Mouse (Mus musculus): ENCODE measurements around the gene Tmc2. TPM values are rescaled to one million over a fixed set of nuclear protein-coding genes. Genes with fewer than 3 reads are reported as not detected.
A peak's percentile ranks its signal among the peaks of the same experiment; 100 is the strongest.

Gene Tmc2
- total and polyA plus RNA-seq, 2 experiments from 2014 or later: not detected

GRCm38 (mm10) chr2:130209636-130210035 is 14.6 kb downstream of the Tmc2 start:
- Histone ChIP-seq H3K27ac (ENCODE audit: low read depth, low read length) (no peak overlapping the region), H3K4me2 (ENCODE audit: low read depth, low read length, poor library complexity, severe bottlenecking) (no peak overlapping the region), H3K9ac (replicated peaks; ENCODE audit: low read length, poor library complexity, severe bottlenecking) (no peak overlapping the region), H3K4me3 (ENCODE audit: low read depth, low read length) (no peak overlapping the region), H3K36me3 (ENCODE audit: insufficient read depth, low read length) (no peaks in the 10 kb centered on the region), H3K9me3 (ENCODE audit: low read length) (no peaks in the 10 kb centered on the region), H3K4me1 (ENCODE audit: insufficient read depth, low read length) (no peaks in the 10 kb centered on the region), H3K27me3 (ENCODE audit: insufficient read depth, low read length) (no peaks in the 10 kb centered on the region)
- 94% methylated on average over 3 of the region's 3 CpGs for WGBS
- TF ChIP-seq CTCF (IDR thresholded peaks at IDR 0.05): no peak
- ATAC-seq (ENCODE audit: low FRiP score): no peak
- DNase-seq (ENCODE audit: low spot score): no peak

GRCm38 (mm10) chr2:130211581-130211980 is 16.6 kb downstream of the Tmc2 start:
- H3K9me3 ChIP-seq (ENCODE audit: low read length): no peaks in the 10 kb centered on the region
- no peaks in the 10 kb centered on the region for H3K4me1 ChIP-seq (ENCODE audit: insufficient read depth, low read length)
- H3K4me2 ChIP-seq (ENCODE audit: low read depth, low read length, poor library complexity, severe bottlenecking): no peak overlapping the region
- H3K9ac ChIP-seq (replicated peaks; ENCODE audit: low read length, poor library complexity, severe bottlenecking): no peak overlapping the region
- WGBS: 88% methylated on average over 2 of the region's 2 CpGs
- no peaks in the 10 kb centered on the region for H3K27me3 ChIP-seq (ENCODE audit: insufficient read depth, low read length)
- H3K4me3 ChIP-seq (ENCODE audit: low read depth, low read length): no peak overlapping the region
- H3K27ac ChIP-seq (ENCODE audit: low read depth, low read length): no peak overlapping the region
- no peaks in the 10 kb centered on the region for H3K36me3 ChIP-seq (ENCODE audit: insufficient read depth, low read length)
- no peak for TF ChIP-seq CTCF (IDR thresholded peaks at IDR 0.05)
- DNase-seq (ENCODE audit: low spot score): no peak
- ATAC-seq (ENCODE audit: low FRiP score): no peak

GRCm38 (mm10) chr2:130246912-130247311 is 51.9 kb downstream of the Tmc2 start:
- Histone ChIP-seq H3K27ac (ENCODE audit: low read depth, low read length) (no peak overlapping the region), H3K27me3 (ENCODE audit: insufficient read depth, low read length) (no peaks in the 10 kb centered on the region), H3K4me1 (ENCODE audit: insufficient read depth, low read length) (no peaks in the 10 kb centered on the region), H3K4me2 (ENCODE audit: low read depth, low read length, poor library complexity, severe bottlenecking) (no peak overlapping the region), H3K9me3 (ENCODE audit: low read length) (no peaks in the 10 kb centered on the region), H3K9ac (replicated peaks; ENCODE audit: low read length, poor library complexity, severe bottlenecking) (no peak overlapping the region), H3K4me3 (ENCODE audit: low read depth, low read length) (no peak overlapping the region), H3K36me3 (ENCODE audit: insufficient read depth, low read length) (no peaks in the 10 kb centered on the region)
- 37% methylated on average over 8 of the region's 9 CpGs for WGBS
- peak; percentile 60 for TF ChIP-seq CTCF (IDR thresholded peaks at IDR 0.05)
- ATAC-seq (ENCODE audit: low FRiP score) (no peak), DNase-seq (ENCODE audit: low spot score) (peak; percentile 40)

- Histone ChIP-seq H3K9me3 (ENCODE audit: low read length) (no peaks in the 10 kb centered on the region), H3K4me1 (ENCODE audit: insufficient read depth, low read length) (no peaks in the 10 kb centered on the region), H3K4me2 (ENCODE audit: low read depth, low read length, poor library complexity, severe bottlenecking) (no peak overlapping the region), H3K27me3 (ENCODE audit: insufficient read depth, low read length) (no peaks in the 10 kb centered on the region), H3K9ac (replicated peaks; ENCODE audit: low read length, poor library complexity, severe bottlenecking) (no peak overlapping the region), H3K4me3 (ENCODE audit: low read depth, low read length) (no peak overlapping the region), H3K36me3 (ENCODE audit: insufficient read depth, low read length) (no peaks in the 10 kb centered on the region), H3K27ac (ENCODE audit: low read depth, low read length) (no peak overlapping the region)
- no peak for TF ChIP-seq CTCF (IDR thresholded peaks at IDR 0.05)
- ATAC-seq (ENCODE audit: low FRiP score) (no peak), DNase-seq (ENCODE audit: low spot score) (no peak)
- 80% methylated on average over 7 of the region's 7 CpGs for WGBS
These were observed 53.2 kb downstream of the Tmc2 start for GRCm38 (mm10) chr2:130248226-130248625.

GRCm38 (mm10) chr2:130256762-130257161 is 61.8 kb downstream of the Tmc2 start:
- Histone ChIP-seq H3K27me3 (ENCODE audit: insufficient read depth, low read length) (no peaks in the 10 kb centered on the region), H3K9ac (replicated peaks; ENCODE audit: low read length, poor library complexity, severe bottlenecking) (no peak overlapping the region), H3K4me3 (ENCODE audit: low read depth, low read length) (no peak overlapping the region), H3K9me3 (ENCODE audit: low read length) (no peaks in the 10 kb centered on the region), H3K36me3 (ENCODE audit: insufficient read depth, low read length) (no peaks in the 10 kb centered on the region), H3K27ac (ENCODE audit: low read depth, low read length) (no peak overlapping the region), H3K4me2 (ENCODE audit: low read depth, low read length, poor library complexity, severe bottlenecking) (no peak overlapping the region), H3K4me1 (ENCODE audit: insufficient read depth, low read length) (no peaks in the 10 kb centered on the region)
- ATAC-seq (ENCODE audit: low FRiP score) (no peak), DNase-seq (ENCODE audit: low spot score) (no peak)
- 93% methylated on average over 4 of the region's 4 CpGs for WGBS
- TF ChIP-seq CTCF (IDR thresholded peaks at IDR 0.05): no peak

- Histone ChIP-seq H3K4me3 (ENCODE audit: low read depth, low read length) (no peak overlapping the region), H3K27ac (ENCODE audit: low read depth, low read length) (no peak overlapping the region), H3K36me3 (ENCODE audit: insufficient read depth, low read length) (no peaks in the 10 kb centered on the region), H3K27me3 (ENCODE audit: insufficient read depth, low read length) (no peaks in the 10 kb centered on the region), H3K9me3 (ENCODE audit: low read length) (no peaks in the 10 kb centered on the region), H3K4me2 (ENCODE audit: low read depth, low read length, poor library complexity, severe bottlenecking) (no peak overlapping the region), H3K4me1 (ENCODE audit: insufficient read depth, low read length) (no peaks in the 10 kb centered on the region), H3K9ac (replicated peaks; ENCODE audit: low read length, poor library complexity, severe bottlenecking) (no peak overlapping the region)
- ATAC-seq (ENCODE audit: low FRiP score) (no peak), DNase-seq (ENCODE audit: low spot score) (no peak)
- no peak for TF ChIP-seq CTCF (IDR thresholded peaks at IDR 0.05)
- 90% methylated on average over 4 of the region's 4 CpGs for WGBS
These were observed 65.8 kb downstream of the Tmc2 start for GRCm38 (mm10) chr2:130260822-130261221.

Measured in midbrain, postnatal 0 days (tissue).